Mouse (Mus musculus): ENCODE results near the gene Svep1. TPM values are rescaled to one million over a fixed set of nuclear protein-coding genes. Genes with fewer than 3 reads are reported as not detected.

Gene Svep1
- total RNA-seq, 4 experiments from 2014 or later, result 3.7 to 5.1 (median 3.9) TPM

Other genes with a start within 250 kb of the Svep1 start
- gene Txndc8, start 197.7 kb downstream of the Svep1 start, total RNA-seq (2022), result not detected
- gene Musk, start 79.1 kb upstream of the Svep1 start, total RNA-seq (2022), result under 1 TPM; 0.31 to 0.88 (median 0.50) TPM